Comparison of ENCODE assay signal across 27 mouse cellular contexts in the genomic region with DNA sequence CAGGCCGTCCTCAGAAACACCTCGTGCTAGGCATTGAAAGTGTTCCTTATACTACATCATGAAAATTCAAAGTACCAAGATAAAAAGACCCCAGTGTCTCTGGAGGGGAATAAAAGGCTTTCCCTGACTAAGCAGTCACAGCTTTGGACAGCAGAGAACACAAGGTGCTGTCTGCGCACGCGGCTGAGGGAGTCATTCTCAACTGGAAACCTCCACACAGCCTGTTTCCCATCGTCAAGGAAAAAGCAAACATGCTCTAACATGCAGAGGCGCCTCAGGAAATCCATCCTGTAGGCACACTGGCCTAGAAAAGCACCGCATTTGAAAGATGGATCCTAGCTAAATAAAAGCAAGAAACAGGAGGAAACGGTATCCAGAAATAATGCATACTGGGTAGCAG.
DNase-seq lines count a peak whose midpoint lies in the region; ATAC-seq and TF ChIP-seq lines count a peak whose summit lies in the region.
"Had no signal": no experiment of that assay in that cellular context is flagged by ENCODE, and none has a peak within 500 bp of the region (broad histone marks: within the 10 kb centered on the region; RNA-seq: fewer than 3 reads in every experiment).

No protein-coding gene starts in this region.

- H3K27me3 ChIP-seq in forebrain, postnatal 0 days (ENCODE audit: insufficient read depth, low read length): no peaks in the 10 kb centered on the region
- H3K27me3 ChIP-seq in forebrain, embryonic 12.5 days: no peaks in the 10 kb centered on the region
- no peaks in the 10 kb centered on the region for H3K27me3 ChIP-seq in limb, embryonic 13.5 days
- no peaks in the 10 kb centered on the region for H3K27me3 ChIP-seq in limb, embryonic 10.5 days (ENCODE audit: low read depth, poor library complexity, severe bottlenecking)
- H3K27me3 ChIP-seq in limb, embryonic 14.5 days (ENCODE audit: control insufficient read depth, insufficient read depth, low read length): no peaks in the 10 kb centered on the region
- H3K27me3 ChIP-seq: neural tube, embryonic 12.5 days; Patski; stomach, embryonic 15.5 days had no signal

- no peaks in the 10 kb centered on the region for H3K9me3 ChIP-seq in forebrain, postnatal 0 days (ENCODE audit: low read length)
- no peaks in the 10 kb centered on the region for H3K9me3 ChIP-seq in forebrain, embryonic 12.5 days
- no peaks in the 10 kb centered on the region for H3K9me3 ChIP-seq in limb, embryonic 13.5 days
- no peaks in the 10 kb centered on the region for H3K9me3 ChIP-seq in limb, embryonic 10.5 days (replicated peaks)
- no peaks in the 10 kb centered on the region for H3K9me3 ChIP-seq in limb, embryonic 14.5 days (ENCODE audit: control insufficient read depth, low read length)
- H3K9me3 ChIP-seq: neural tube, embryonic 12.5 days; stomach, embryonic 15.5 days had no signal

- no peaks in the 10 kb centered on the region for H3K4me1 ChIP-seq in forebrain, postnatal 0 days (ENCODE audit: insufficient read depth)
- H3K4me1 ChIP-seq in forebrain, embryonic 12.5 days: 0 out of 2 replicates have a peak, but pooled peaks cover 8% of the 10 kb centered on the region
- no peaks in the 10 kb centered on the region for H3K4me1 ChIP-seq in limb, embryonic 13.5 days
- H3K4me1 ChIP-seq in limb, embryonic 10.5 days: no peaks in the 10 kb centered on the region
- no peaks in the 10 kb centered on the region; the same call in 1 of the 2 replicates for H3K4me1 ChIP-seq in limb, embryonic 14.5 days (ENCODE audit: control insufficient read depth, insufficient read depth, low read length)
- H3K4me1 ChIP-seq: neural tube, embryonic 12.5 days; stomach, embryonic 15.5 days had no signal

- no peak; the same call in 1 of the 2 replicates for ATAC-seq in forebrain, postnatal 0 days
- no peak for ATAC-seq in forebrain, embryonic 12.5 days (ENCODE audit: low FRiP score)
- ATAC-seq in limb, embryonic 13.5 days (ENCODE audit: low FRiP score, low read depth): no peak
- no peak for ATAC-seq in limb, embryonic 14.5 days (ENCODE audit: low FRiP score, low read depth)
- ATAC-seq: forebrain, embryonic 16.5 days; intestine, postnatal 0 days; Patski had no signal

- TF ChIP-seq CTCF in forebrain, postnatal 0 days (IDR thresholded peaks at IDR 0.05; ENCODE audit: low read depth): no peak
- no peak for TF ChIP-seq CTCF in brain, embryonic 14.5 days (IDR thresholded peaks at IDR 0.05; ENCODE audit: borderline replicate concordance, extremely low read depth, insufficient read depth, insufficient read length)

- no peak overlapping the region for H3K4me2 ChIP-seq in forebrain, postnatal 0 days (ENCODE audit: low read depth)
- H3K4me2 ChIP-seq in forebrain, embryonic 12.5 days: no peak overlapping the region
- H3K4me2 ChIP-seq in limb, embryonic 13.5 days (replicated peaks): no peak overlapping the region
- no peak overlapping the region for H3K4me2 ChIP-seq in limb, embryonic 14.5 days (replicated peaks; ENCODE audit: low read depth, low read length, severe bottlenecking)
- H3K4me2 ChIP-seq: neural tube, embryonic 12.5 days; stomach, embryonic 15.5 days had no signal

- WGBS in forebrain, postnatal 0 days: 52% methylated on average over 9 of the region's 9 CpGs
- WGBS in forebrain, embryonic 12.5 days: 70% methylated on average over 9 of the region's 9 CpGs
- 55% methylated on average over 9 of the region's 9 CpGs for WGBS in limb, embryonic 13.5 days
- 84% methylated on average over 9 of the region's 9 CpGs for WGBS in limb, embryonic 10.5 days
- 57% methylated on average over 9 of the region's 9 CpGs for WGBS in limb, embryonic 14.5 days

- H3K9ac ChIP-seq in forebrain, postnatal 0 days: no peak overlapping the region
- no peak overlapping the region for H3K9ac ChIP-seq in forebrain, embryonic 12.5 days
- H3K9ac ChIP-seq in limb, embryonic 13.5 days: no peak overlapping the region
- H3K9ac ChIP-seq in limb, embryonic 14.5 days (ENCODE audit: low read depth, low read length, severe bottlenecking): no peak overlapping the region
- H3K9ac ChIP-seq: liver, embryonic 14.5 days; neural tube, embryonic 12.5 days; stomach, embryonic 15.5 days had no signal

- H3K36me3 ChIP-seq in forebrain, postnatal 0 days (ENCODE audit: insufficient read depth): no peaks in the 10 kb centered on the region
- no peaks in the 10 kb centered on the region; the same call in 1 of the 2 replicates for H3K36me3 ChIP-seq in forebrain, embryonic 12.5 days (replicated peaks)
- H3K36me3 ChIP-seq in limb, embryonic 13.5 days: no peaks in the 10 kb centered on the region
- H3K36me3 ChIP-seq in limb, embryonic 10.5 days: no peaks in the 10 kb centered on the region
- no peaks in the 10 kb centered on the region for H3K36me3 ChIP-seq in limb, embryonic 14.5 days (ENCODE audit: control insufficient read depth, insufficient read depth, low read length)
- H3K36me3 ChIP-seq: neural tube, embryonic 12.5 days; stomach, embryonic 15.5 days had no signal

- DNase-seq in forebrain, postnatal 0 days: no peak
- no peak for DNase-seq in limb, embryonic 10.5 days (ENCODE audit: low spot score)
- peak; percentile 55 for DNase-seq in brain, embryonic 14.5 days (ENCODE audit: low read depth)
- peak; percentile 18 for DNase-seq in limb, embryonic 14.5 days (ENCODE audit: low spot score)
- DNase-seq in left cerebral cortex, adult 9 months (ENCODE audit: low spot score in 2 of 2): no peak
- DNase-seq in urinary bladder, adult 2 months (ENCODE audit: low spot score): no peak
- DNase-seq: adrenal gland, postnatal 14 days; cerebellum, adult 11-12 months; cerebellum, adult 9-11 months; embryo, embryonic 11 days; gastrocnemius, postnatal 14 days; heart, postnatal 14 days; kidney, adult 9 months; kidney, postnatal 10 days; liver; lung, adult 2 months; lung, postnatal 10 days; retina, postnatal 1 day; right cerebral cortex, postnatal 14 days had no signal

- H3K27ac ChIP-seq in forebrain, postnatal 0 days (ENCODE audit: low read depth, low read length): 0 out of 2 replicates have a peak overlapping the region, but pooled peaks have one; percentile 2
- H3K27ac ChIP-seq in forebrain, embryonic 12.5 days: no peak overlapping the region
- H3K27ac ChIP-seq in limb, embryonic 13.5 days: peak overlapping the region; percentile 44; the same call in 1 of the 2 replicates
- H3K27ac ChIP-seq in limb, embryonic 10.5 days: no peak overlapping the region
- H3K27ac ChIP-seq in limb, embryonic 14.5 days (replicated peaks; ENCODE audit: low read depth, low read length): no peak overlapping the region
- H3K27ac ChIP-seq: liver, embryonic 14.5 days; neural tube, embryonic 12.5 days; stomach, embryonic 15.5 days had no signal

- TF ChIP-seq POLR2A in brain, embryonic 14.5 days (IDR thresholded peaks at IDR 0.05; ENCODE audit: borderline replicate concordance, extremely low read depth, insufficient read depth, insufficient read length, poor library complexity, severe bottlenecking): no peak
- no peak for TF ChIP-seq POLR2A in limb, embryonic 14.5 days (IDR thresholded peaks at IDR 0.05; ENCODE audit: borderline replicate concordance, extremely low read depth, insufficient read depth, insufficient read length)

- no peak overlapping the region for H3K4me3 ChIP-seq in forebrain, postnatal 0 days (ENCODE audit: low read depth, low read length)
- H3K4me3 ChIP-seq in forebrain, embryonic 12.5 days (replicated peaks): no peak overlapping the region
- H3K4me3 ChIP-seq in limb, embryonic 13.5 days: no peak overlapping the region
- no peak overlapping the region for H3K4me3 ChIP-seq in limb, embryonic 10.5 days
- no peak overlapping the region for H3K4me3 ChIP-seq in limb, embryonic 14.5 days (replicated peaks; ENCODE audit: low read length)
- H3K4me3 ChIP-seq: neural tube, embryonic 12.5 days; stomach, embryonic 15.5 days had no signal

Comparison
In these comparisons a context has a peak if more than half of its experiments do, and no peak if none do; other contexts are left out.
1. DNase-seq: peak in brain, embryonic 14.5 days (single experiment) and limb, embryonic 14.5 days (single experiment); none in forebrain, postnatal 0 days (single experiment), limb, embryonic 10.5 days (single experiment), left cerebral cortex, adult 9 months (0 of 2) and urinary bladder, adult 2 months (single experiment).
2. H3K27ac ChIP-seq: peak in forebrain, postnatal 0 days (single experiment) and limb, embryonic 13.5 days (single experiment); none in forebrain, embryonic 12.5 days (single experiment), limb, embryonic 10.5 days (single experiment) and limb, embryonic 14.5 days (single experiment).